Mouse (Mus musculus): ENCODE results near the gene Nipal3. TPM values are rescaled to one million over a fixed set of nuclear protein-coding genes. Genes with fewer than 3 reads are reported as not detected.
A peak's percentile ranks its signal among the peaks of the same experiment; 100 is the strongest.

Nipal3 gene
- total RNA-seq, 2 experiments from 2014 or later, result 36.9 to 42.6 TPM

DNA sequence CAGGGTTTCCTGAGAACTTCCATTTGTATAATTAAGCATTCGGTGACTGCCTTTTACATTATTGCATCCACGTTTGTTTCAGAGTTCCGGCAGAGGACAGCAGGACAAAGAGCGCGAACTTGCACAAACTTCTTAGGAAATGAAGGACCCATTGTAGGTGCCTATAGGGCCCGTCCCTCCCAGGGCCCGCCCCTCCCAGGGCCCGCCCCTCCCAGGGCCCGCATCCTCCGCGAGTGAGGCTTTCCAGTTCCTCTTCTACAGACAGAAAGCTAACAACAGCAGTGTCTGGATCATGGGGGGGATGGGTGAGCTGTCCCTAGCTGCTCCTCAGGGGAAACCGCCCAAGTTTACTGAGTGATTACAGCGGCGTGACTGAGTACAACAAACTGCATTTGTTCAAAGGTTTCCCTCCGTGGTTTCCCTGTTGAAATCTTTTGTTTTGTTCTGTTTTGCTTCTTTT is 55.6 kb downstream of the Nipal3 start:
- peak; percentile 38 to 45 for DNase-seq
- intact Hi-C loops (cut with DNase I), result no loop called here

DNA sequence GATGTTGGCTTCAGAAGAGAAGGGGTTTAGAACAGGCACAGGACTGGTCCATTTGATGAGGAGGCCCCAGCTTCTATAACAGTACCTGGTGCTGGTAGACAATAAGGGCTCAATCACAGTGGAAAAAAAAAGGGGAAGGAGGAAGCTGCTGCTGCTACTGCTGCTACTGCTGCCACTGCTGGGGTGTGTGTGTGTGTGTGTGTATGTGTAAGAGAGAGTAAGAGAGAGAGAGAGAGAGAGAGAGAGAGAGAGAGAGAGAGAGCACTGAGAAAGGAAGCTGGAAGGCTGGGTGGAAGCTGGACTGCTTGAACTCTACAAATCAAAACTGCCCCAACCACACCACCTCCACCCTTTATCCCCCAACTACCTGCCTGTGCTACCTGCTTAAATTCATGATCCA is 56.9 kb downstream of the Nipal3 start:
- intact Hi-C loops (cut with DNase I), result no loop called here
- DNase-seq, result no peak

DNA sequence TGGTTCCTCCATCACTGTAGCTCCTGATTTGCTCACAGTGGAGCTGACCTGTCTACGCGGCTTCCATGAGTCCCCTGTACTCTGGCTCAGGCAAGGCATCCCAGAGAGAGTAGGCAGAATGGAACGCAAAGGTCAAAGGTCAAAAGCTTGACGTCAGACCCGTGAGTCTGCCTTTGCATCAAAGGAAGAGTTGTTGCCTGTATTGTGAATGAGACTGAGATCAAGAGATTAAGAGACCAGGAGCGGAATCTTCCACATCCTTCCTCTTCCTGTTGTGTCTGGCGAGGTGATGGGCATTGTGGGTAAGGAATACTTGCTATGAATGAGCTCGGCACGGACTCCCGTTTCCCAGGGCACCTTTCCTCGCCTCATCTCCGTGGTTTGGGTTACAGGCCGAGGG is 58.5 kb downstream of the Nipal3 start:
- intact Hi-C loops (cut with DNase I), result no loop called here
- peak in 1 of 2 experiments; percentile 20 for DNase-seq

DNA sequence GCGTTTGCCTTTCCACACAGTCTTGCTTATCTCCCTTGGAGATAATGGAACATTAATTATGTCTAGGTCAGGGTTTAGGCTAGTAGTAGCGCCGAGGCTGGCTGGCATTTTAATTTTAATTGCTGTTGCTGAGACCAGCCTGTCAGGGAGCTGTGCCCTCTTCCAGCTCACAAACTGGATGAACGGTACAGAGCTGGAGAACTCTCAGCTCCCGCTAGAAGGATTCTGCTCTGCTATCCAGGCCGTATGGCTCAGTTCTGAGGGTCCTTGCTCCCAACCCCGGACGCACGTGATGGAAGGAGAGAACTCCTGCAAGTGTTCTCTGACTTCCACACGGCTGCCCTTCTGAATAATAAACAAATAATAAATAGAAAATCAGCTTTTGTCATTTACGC is 60.4 kb downstream of the Nipal3 start:
- intact Hi-C loops (cut with DNase I), result no loop called here

DNA sequence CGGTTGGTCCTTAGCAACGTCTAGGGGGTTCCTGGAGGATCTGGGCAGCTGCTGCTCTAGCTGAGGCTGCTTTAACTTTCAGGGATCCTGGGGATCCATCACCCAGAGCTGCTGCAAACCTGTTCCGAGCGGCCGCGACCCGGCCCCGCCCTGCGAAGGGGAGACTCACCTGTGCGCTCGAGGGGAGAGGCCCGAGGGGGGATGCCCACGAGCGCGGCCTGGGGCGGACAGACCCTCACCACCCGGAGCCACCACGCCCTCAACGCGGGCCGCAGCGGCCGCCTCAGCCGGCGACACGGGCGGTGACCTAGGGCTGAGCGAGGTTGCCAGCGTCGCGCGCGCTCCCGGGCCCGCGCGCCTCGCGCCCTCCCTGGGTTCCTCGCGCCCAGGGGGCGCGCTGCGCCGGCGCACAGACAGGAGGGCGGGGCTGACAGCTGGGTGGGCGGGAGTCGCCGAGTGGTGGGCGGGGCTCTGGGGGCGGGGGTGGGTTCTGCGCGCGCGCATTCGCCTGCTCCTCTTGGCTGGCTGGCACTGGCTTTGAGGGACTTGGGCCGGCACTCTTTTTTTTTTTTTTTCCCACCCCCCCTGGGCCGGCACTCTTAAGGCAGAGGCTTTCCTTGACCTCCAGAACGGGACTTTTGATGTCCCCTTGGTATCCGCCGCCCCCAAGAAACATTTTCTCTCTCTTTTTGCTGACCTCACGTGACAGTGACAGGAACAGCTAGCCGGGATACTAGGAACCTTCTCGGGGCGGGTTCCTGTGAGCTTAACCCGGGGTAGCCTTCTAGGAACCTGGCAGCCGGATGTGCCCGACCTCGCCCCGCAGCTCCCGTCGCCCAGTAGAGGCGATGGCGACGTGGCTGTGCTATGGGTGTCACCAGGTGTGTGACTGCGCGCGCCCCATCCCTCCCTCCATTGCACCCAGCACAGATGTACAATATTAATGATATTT is 61.1 kb downstream of the Nipal3 start, which contains the start of gene Rcan3:
Rcan3 (minus strand) TSS at position 411 of the 952 bp plus-strand sequence.
- intact Hi-C loops (cut with DNase I), result loop anchor here (2.0 kb wide), 1 partner anchor 61 kb away; the partner anchor contains the start of genes Nipal3 and Stpg1
- DNase-seq, result peak; percentile 77 to 84

More for the DNA sequence above, 60.4 kb downstream of the Nipal3 start:
- peak in 1 of 2 experiments; percentile 15 for DNase-seq

DNA sequence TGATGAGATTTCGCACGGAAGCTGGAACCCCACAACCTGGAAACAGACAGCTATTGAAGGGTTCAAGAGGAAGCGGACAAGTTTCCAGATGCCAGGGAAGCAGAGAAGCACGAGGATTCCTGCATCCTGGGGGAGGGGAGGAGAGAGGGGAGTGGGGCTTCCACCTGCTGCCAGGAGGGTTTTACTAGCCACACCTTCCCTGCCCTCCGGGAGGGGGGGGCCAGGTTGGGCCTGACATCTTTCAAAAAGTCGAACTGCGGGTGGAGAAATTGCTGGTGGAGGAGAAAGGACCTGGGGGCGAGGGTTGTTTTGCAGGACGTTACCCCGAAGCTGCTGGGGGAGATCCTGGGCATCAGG is 61.8 kb downstream of the Nipal3 start:
- intact Hi-C loops (cut with DNase I), result loop anchor here (2.0 kb wide), 1 partner anchor 62 kb away; the partner anchor contains the start of genes Nipal3 and Stpg1
- DNase-seq, result no peak

DNA sequence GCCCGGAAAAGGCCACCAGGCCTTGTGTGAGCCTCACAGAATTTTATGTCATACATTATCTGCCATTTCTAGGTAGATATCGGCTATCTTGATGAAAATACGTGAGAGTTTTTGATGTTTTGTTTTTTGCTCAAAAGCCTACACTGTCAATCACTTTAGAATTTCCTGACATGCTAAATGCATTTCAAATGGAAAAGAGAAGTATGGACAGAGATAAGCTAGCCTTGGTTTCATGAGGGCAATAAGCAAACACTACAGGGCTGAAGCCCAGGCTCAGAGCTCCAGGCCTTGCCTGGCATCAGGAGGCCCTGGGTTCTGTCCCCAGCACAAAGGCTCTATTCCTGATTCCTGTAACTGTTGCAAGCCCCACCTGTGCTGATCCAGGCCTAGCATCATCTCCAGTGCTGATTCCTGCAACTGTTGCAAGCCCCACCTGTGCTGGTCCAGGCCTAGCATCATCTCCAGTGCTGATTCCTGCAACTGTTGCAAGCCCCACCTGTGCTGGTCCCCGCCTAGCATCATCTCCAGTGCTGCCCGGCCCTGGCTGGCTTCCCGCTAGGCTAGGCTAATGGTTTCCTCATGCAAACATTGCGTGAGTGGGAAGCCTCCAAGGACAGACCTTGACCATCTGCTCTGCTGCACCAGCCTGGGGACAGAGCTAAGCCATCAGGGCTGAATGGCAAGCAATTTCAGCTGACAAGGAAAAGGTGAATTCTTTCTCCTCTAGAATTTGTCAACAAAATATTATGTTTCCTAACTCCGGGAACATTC is 64.7 kb downstream of the Nipal3 start:
- DNase-seq, result no peak
- intact Hi-C loops (cut with DNase I), result no loop called here

DNA sequence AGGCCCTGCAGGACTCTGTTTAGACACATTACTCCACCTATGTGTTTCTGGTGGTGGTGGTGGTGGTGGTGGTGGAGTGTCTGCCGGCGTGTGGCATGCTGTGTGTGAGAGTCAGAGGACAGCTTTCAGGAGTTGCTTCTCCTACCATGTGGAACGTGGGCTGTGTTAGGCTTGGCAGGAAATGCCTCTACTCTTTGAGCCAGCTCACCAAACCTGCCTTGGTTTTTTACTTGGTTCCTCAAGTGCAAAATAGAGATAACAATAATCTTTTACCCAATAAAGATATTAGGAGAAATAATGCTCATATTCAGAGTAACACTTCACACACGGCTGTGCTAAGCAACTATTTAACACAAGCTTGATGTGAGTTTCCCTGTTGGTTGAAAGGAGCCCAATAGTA is 65.5 kb downstream of the Nipal3 start:
- DNase-seq, result no peak
- intact Hi-C loops (cut with DNase I), result no loop called here

DNA sequence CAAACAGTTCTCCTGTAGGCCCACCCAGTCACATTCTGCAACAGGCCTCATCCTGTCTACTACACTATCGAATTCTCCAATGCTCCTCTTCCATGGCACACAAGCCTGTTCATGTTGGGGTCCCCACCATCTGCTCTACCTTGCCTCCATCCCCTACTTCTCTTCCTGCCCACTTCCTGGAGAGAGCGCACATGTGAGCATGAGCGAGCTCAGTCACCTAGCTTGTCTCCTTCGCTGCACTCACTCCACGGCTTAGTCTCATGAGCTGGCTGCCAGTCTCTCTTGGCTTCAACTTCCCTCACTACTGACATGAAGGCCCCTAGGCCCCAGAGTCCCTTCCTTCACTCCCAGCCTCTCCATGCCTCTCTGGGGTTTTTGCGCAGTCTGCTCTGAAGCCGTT is 68.3 kb downstream of the Nipal3 start:
- intact Hi-C loops (cut with DNase I), result no loop called here
- no peak for DNase-seq

DNA sequence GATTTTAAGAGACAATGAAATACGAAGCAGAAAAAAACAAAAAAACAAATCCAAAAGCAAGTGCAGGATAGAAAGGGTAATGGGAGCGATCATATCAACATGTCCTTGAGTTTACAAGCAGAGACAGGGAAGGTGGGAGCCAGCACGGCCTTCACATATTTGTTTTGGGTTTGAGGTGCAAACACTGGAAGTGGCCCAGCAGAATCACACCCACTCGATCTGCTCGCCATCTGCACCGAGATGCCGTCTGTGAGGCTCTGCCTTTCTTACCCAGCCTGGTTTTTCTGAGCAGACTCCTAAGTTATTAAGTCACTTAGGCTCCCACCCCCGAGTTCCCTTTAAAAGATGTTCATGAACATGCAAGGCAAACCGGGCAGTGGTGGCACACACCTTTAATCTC is 69.2 kb downstream of the Nipal3 start:
- intact Hi-C loops (cut with DNase I), result no loop called here
- no peak for DNase-seq

DNA sequence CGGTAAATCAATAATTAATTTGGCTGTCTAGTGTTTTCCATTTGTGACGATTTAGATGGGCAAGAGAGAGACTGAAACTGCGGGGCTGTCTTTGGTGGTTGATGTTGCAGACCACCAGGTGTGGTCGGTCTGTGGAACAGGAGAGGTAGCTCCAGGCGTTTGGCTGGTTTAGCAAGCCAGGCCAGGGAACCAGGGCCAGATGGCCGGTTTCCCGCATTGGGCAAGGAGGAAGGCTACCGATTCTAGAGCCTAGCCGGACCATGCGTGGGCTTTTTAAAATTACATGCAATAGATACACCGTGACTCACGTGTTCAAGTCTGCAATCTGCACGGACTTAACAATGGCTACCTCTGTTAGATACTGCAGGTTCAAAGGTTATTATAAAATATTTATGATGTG is 73.9 kb downstream of the Nipal3 start:
- DNase-seq, result no peak
- intact Hi-C loops (cut with DNase I), result no loop called here

DNA sequence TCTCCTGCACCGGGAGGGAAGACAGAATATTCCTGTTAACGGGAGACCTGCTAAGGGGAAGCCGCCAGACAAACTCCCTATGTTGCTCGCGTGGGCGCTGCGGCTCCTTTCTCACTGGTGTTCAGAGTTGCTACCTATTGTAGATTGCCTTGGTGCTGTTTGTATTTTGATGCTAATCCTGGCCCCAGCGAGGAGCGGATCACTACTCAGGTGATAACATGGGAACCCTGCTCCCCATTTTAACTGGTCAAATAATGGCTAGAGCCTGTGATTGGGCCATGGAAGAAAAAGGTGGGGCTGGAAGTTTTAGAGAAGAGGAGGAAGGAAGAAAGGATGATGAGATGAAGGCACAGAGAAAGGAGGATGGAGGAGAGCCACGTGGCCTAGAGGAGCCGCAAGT is 74.4 kb downstream of the Nipal3 start:
- intact Hi-C loops (cut with DNase I), result no loop called here
- DNase-seq, result no peak

DNA sequence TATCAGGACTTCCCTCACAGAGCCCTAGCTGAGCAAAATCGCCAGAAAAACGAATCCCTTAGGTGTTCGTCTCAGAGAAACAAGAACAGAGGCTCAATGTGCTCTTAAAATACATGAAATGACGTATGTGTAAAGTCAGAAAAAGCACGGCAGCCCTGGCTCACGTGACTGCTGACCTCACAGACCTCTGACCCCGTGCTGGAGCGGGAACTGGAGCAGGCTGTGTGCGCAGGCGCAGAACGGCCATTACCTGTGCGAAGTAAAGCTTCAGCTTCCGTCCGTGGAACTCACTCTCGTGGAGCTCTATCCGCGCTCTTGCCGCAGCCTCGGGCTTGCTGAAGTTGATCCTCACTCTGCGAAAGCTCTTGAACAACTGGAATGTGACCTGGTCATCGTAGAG is 74.8 kb downstream of the Nipal3 start:
- intact Hi-C loops (cut with DNase I), result no loop called here
- no peak for DNase-seq

DNA sequence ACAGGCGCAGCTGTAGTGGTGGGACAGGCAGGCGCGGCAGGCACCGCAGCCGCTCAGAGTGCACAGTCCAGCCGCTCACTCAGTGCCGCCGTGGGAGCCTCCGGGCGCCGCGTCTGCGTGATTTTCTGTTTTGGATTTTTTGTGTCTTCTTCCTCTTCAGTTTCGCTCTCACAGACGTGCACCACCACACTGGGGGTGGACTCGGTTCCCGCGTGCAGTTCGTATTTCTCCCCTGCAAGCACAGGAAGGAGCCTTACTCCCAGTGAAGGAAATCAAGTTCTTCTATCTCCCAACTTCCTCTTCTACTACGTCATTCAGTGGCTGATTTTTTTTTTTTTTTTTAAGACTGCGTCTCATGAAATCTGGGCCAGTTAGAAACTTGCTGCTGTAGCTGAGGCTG is 78.5 kb downstream of the Nipal3 start:
- intact Hi-C loops (cut with DNase I), result no loop called here
- DNase-seq, result peak; percentile 10 to 11

DNA sequence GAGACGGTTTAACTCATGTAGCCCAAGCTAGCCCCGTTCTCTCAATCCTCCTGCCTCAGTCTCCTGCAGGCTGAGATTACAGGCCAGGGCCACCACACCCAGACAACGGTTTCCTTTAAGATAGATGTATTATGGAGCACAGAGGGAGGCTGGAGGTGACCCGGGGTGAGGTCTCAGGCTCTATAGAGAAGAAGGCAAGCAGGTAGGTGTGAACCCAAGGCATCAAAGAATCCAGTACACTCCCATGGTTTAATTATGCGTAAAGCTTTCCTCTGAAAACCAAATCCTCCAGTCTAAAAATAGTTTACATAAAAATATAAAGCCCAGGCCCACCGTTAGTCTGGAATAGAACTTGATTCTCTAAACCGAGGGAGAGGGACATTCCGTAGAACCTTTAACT is 81.3 kb downstream of the Nipal3 start:
- DNase-seq, result no peak
- intact Hi-C loops (cut with DNase I), result no loop called here

DNA sequence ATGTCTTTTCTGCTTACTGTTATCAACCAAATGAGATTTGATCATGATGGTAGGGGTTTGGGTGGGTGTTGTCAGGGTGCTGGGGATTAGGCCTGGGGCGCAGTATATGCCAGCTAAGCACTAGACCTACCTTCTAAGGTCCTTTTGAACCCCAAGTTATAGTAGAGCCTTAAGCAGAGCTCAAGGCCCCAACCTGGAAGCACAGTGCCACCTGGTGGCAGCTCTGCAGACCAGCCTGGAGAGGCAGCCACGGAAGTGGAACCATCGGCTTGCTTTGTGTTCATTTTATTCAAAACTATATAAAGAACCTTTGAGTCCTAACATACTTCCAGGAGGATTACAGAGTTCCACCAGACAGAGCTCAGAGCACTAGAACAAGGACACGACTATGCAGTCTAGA is 83.2 kb downstream of the Nipal3 start:
- peak; percentile 51 to 65 for DNase-seq
- intact Hi-C loops (cut with DNase I), result loop anchor here (1.0 to 2.0 kb wide), 2 partner anchors 29 to 53 kb away; no protein-coding TSS in a partner anchor

DNA sequence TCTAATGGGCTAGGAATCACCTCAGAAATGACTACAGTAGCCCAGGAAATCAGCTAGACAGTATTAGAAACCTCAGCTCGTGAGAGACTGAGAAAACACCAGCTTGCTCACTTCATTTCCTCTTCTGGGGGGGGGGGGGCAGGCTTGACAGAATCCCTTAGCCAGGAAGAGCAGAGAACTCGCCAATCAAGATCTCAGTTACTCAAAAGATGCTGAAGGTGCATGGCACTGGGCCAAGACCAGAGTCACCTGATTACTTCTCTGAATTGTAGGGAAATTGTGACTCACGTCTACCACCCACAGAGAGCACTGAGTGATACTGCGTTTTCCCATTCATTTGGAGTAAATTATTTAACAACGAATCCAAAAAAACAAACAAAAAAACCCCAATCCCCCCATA is 88.7 kb downstream of the Nipal3 start:
- intact Hi-C loops (cut with DNase I), result no loop called here
- DNase-seq, result no peak

DNA sequence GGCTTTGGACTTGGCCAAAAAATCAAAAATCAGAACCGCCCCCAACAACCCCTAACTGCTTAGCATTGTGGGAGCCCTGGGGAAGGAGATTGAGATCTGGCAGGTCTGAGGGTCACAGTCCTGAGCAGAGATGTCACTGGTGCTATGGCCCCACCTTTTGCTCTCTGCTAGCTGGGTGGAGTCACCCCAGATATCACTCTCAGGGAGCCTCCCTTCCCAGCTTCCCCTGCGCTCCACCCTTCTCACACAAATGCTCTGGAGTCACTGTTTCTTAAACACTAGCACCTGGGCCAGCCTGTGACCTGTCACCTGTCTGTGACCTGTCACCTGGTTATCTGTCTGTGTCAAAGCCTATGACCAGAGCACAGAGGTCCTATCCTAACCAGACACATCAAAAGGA is 89.9 kb downstream of the Nipal3 start:
- DNase-seq, result no peak
- intact Hi-C loops (cut with DNase I), result no loop called here

DNA sequence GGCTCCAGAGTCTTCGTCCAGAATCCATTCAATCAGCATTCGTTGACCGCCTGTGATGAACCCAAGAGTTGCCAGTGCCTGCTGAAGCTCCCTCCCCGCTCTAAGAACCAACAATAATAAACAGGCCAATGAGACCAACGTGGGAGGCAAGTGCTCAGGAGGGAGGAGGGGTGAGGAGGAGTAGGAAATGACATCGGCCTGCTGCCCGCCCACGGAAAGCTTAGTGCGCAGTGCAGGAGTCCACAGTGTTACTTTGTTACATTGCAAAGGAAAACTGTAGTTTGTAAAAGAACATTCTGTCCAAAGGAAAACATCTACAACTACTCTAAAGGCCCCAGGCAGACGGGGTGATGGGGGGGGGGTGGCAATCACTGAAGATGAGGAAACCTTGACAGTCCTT is 90.8 kb downstream of the Nipal3 start:
- no peak for DNase-seq
- intact Hi-C loops (cut with DNase I), result no loop called here

DNA sequence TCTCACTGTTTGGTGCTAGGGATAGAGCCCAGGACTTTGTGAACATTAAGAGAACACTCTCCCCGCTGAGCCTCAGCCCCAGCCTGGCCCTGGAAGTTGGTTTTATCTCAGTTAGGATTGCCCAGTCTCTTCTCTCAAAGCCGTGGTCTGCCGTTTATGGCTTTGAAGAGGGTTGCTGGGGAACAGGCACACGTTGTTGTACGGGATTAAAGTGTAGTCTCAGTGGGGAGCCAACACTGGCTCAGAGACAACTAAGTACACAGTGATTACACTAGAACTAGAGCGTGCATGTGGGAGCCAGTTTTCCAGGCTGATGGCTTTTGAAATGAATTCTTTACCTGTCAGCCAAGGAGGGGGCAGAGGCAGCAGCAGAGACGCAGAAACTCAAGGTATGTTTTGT is 93.0 kb downstream of the Nipal3 start:
- intact Hi-C loops (cut with DNase I), result no loop called here
- no peak for DNase-seq

DNA sequence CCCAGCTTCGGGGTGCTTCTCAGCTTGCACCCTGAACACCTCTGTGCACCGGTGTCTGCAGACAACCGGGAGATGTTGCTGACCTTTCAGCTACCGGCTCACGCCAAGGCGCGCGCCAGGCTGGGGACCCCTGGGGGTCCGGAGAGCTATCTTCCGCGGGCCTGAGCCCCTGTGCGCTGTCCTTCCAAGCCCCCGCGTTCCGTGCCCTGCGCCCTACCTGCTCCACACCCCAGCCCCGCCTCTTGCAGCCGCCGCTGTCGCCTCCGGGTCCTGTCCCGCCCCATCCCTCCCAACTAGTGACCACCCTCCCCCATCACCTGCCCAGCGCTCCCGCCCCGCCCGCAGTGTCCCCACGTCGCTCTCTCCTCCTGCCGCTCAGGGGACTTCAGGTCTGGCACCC is 96.8 kb downstream of the Nipal3 start, which contains the start of gene Ncmap:
Ncmap (minus strand) TSS at position 237 of the 400 bp plus-strand sequence.
- intact Hi-C loops (cut with DNase I), result no loop called here
- no peak for DNase-seq

Measured in heart, postnatal 36 days (tissue).